8 mouse cellular contexts compared by ENCODE assay signal in the genomic region with DNA sequence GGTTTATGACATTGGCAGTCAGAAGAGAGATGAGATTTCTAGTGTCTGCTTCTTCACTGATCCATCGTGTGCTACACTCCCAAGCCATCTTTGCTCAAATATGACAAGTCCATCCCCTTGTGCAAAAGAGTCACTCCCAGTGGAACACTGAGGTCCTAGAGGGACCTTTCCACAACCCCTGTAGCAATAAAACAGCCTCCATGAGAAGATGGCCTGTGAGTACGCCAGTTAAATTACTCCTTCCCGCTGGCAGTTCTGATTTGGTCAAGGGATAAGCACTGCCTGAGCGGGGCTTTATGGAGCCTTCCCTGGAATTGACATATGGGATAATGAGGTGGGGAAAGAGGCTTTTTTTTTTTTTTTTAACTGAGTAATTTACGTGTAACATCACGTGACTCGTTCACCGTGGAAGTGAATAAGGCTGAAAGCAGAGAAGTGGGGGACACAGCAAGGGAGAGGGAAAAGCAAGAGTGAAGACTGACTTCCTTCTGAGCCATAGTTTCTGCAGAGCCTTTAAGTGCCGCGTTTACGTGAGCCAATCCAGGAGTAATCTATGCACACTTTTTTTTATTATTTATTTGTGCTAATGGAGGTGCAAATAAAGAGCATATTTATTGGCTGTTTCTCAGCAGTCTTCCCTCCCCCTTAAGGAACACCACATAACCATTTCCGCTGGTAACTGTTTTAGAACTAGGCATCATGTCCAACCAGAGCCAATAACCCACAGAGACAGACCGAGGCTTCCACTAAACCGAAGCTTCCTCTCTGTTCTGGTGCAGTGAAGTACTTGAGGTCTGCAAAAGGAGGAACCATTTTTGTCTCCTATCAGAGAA. TPM values are rescaled to one million over a fixed set of nuclear protein-coding genes. Genes with fewer than 3 reads are reported as not detected.
A peak's percentile ranks its signal among the peaks of the same experiment; 100 is the strongest.
DNase-seq lines count a peak whose midpoint lies in the region; ATAC-seq and TF ChIP-seq lines count a peak whose summit lies in the region.

A gene (minus strand): TSS at position 102 of the 833 bp plus-strand sequence.

- H3K4me3 ChIP-seq in hindbrain, embryonic 10.5 days, result peak within 1 kb of the TSS; percentile 93
- peak within 1 kb of the TSS; percentile 91 for H3K4me3 ChIP-seq in left cerebral cortex, adult 2 months
- H3K4me3 ChIP-seq in stomach, embryonic 15.5 days (replicated peaks), result peak within 1 kb of the TSS; percentile 88

- peaks cover 29% of the 10 kb centered on the region for H3K4me1 ChIP-seq in hindbrain, embryonic 10.5 days (replicated peaks)
- no peaks in the 10 kb centered on the region for H3K4me1 ChIP-seq in stomach, embryonic 15.5 days

- TF ChIP-seq CTCF in left cerebral cortex, adult 2 months (IDR thresholded peaks at IDR 0.05), result no peak

- H3K4me2 ChIP-seq in stomach, embryonic 15.5 days, result peak within 1 kb of the TSS; percentile 89

- no peaks in the 10 kb centered on the region for H3K9me3 ChIP-seq in hindbrain, embryonic 10.5 days
- H3K9me3 ChIP-seq in stomach, embryonic 15.5 days, result no peaks in the 10 kb centered on the region

- H3K27ac ChIP-seq in hindbrain, embryonic 10.5 days, result peak within 1 kb of the TSS; percentile 93
- H3K27ac ChIP-seq in left cerebral cortex, adult 2 months, result peak within 1 kb of the TSS; percentile 98
- peak within 1 kb of the TSS; percentile 98 for H3K27ac ChIP-seq in stomach, embryonic 15.5 days

- peak; percentile 45 for DNase-seq in thymus, postnatal 0 days (ENCODE audit: low spot score)
- no peak for DNase-seq in thymus, postnatal 10 days (ENCODE audit: low spot score in 2 of 2)
- DNase-seq in cerebellum, adult 8-10 months, result peak; percentile 48
- DNase-seq in hindbrain, embryonic 10.5 days (ENCODE audit: low spot score), result peak; percentile 30
- no peak for DNase-seq in left cerebral cortex, adult 2 months (ENCODE audit: extremely low spot score in 1 of 2, low spot score in 2 of 2)

- peak; percentile 16 for ATAC-seq in frontal cortex, adult (ENCODE audit: low TSS enrichment)
- peak; percentile 37 for ATAC-seq in megakaryocyte, adult 5-6 weeks (ENCODE audit: poor library complexity, severe bottlenecking)
- no peak for ATAC-seq in stomach, embryonic 15.5 days (ENCODE audit: insufficient read depth, low FRiP score, low read depth)

- H3K27me3 ChIP-seq in hindbrain, embryonic 10.5 days (ENCODE audit: insufficient read depth, poor library complexity, severe bottlenecking), result no peaks in the 10 kb centered on the region
- H3K27me3 ChIP-seq in stomach, embryonic 15.5 days (replicated peaks), result no peaks in the 10 kb centered on the region

- 18% methylated on average over 14 of the region's 14 CpGs for WGBS in hindbrain, embryonic 10.5 days
- WGBS in stomach, embryonic 15.5 days, result 5% methylated on average over 14 of the region's 14 CpGs

- intact Hi-C loops in left cerebral cortex, adult 2 months (cut with DNase I), result loop anchor here (1.0 to 5.0 kb wide), 3 partner anchors 30 to 65 kb away; a partner anchor contains a TSS

- no peaks in the 10 kb centered on the region for H3K36me3 ChIP-seq in hindbrain, embryonic 10.5 days
- H3K36me3 ChIP-seq in stomach, embryonic 15.5 days, result no peaks in the 10 kb centered on the region

- peak within 1 kb of the TSS; percentile 91 for H3K9ac ChIP-seq in stomach, embryonic 15.5 days

RNA-seq across cellular contexts. Expression of the gene that starts here (rescaled TPM):
- 94.9 and 105 TPM in 2 replicates for polyA plus RNA-seq in thymus, postnatal 0 days (2015; fragmentation: Nextera tagmentation; extraction: Ambion mirVana)
- 46.4 and 58.3 TPM in 2 replicates for polyA plus RNA-seq in hindbrain, embryonic 10.5 days (2016; fragmentation: Nextera tagmentation; extraction: Ambion mirVana)
- 10 to 100 TPM; 69.3 to 69.6 TPM for total RNA-seq in left cerebral cortex, adult 2 months (2021)
- 32.3 and 34.9 TPM in 2 replicates for total RNA-seq in megakaryocyte, adult 5-6 weeks (2015)
- total RNA-seq in megakaryocyte, adult 5-6 weeks (2017), result 102 and 104 TPM in 2 replicates
- 80.9 and 95.3 TPM in 2 replicates for polyA plus RNA-seq in stomach, embryonic 15.5 days (2015; fragmentation: Nextera tagmentation; extraction: Ambion mirVana)

Comparison
In these comparisons a context has a peak if more than half of its experiments do, and no peak if none do; other contexts are left out.
1. DNase-seq: peak in thymus, postnatal 0 days (single experiment), cerebellum, adult 8-10 months (single experiment) and hindbrain, embryonic 10.5 days (single experiment); none in thymus, postnatal 10 days (0 of 2) and left cerebral cortex, adult 2 months (0 of 2).
2. Peak in every context shown above with its lines, with median percentiles within 50 percentile points of each other: H3K27ac ChIP-seq and H3K4me3 ChIP-seq.